Mouse (Mus musculus) lung, adult 2 months (tissue): Measurements from ENCODE around the gene Olfr867. TPM values are rescaled to one million over a fixed set of nuclear protein-coding genes. Genes with fewer than 3 reads are reported as not detected.

Source experiments
- DNase-seq: peaks from one replicate; pipeline ENCODE4 v3.0.0; 2022
- H3K4me1 ChIP-seq: fragments of 200-500 bp; 2 replicates; pipeline ENCODE4 v1.6.1; 2011; ENCODE audit warnings: low read length; ENCODE audit not compliant: control insufficient read depth, insufficient read depth
- H3K4me3 ChIP-seq: fragments of 200-500 bp; replicated peaks from 2 replicates; pipeline ENCODE3; 2011; ENCODE audit warnings: low read depth, mild to moderate bottlenecking, control low read depth, low read length; ENCODE audit errors: extremely low read depth
- CTCF ChIP-seq: fragments of 200-500 bp; IDR thresholded peaks from 2 replicates; pipeline ENCODE4 v1.5.1; 2011; ENCODE audit warnings: mild to moderate bottlenecking, low read length, control low read depth; ENCODE audit not compliant: insufficient read depth
- POLR2A ChIP-seq: fragments of 200-500 bp; IDR thresholded peaks from 2 replicates; pipeline ENCODE4 v1.6.1; 2011; ENCODE audit warnings: low read depth, mild to moderate bottlenecking, control low read depth, low read length, borderline replicate concordance; ENCODE audit errors: extremely low read depth
- WGBS: fragments of 180-500 bp; shearing (Covaris S2); methylation state at CpG from one replicate; pipeline ENCODE4 v1.1.7; 2018; 5-methylcytosine and 5-hydroxymethylcytosine counted together
- polyA plus RNA-seq: library from polyadenylated mRNA; depleted of rRNA; stranded (reverse); fragments of >200 nt; gene quantifications from 2 replicates; pipeline ENCODE4 v1.2.3, GENCODE M21; 2012; rRNA removed

Olfr867 gene
- polyA plus RNA-seq: not detected in 2 replicates

DNA sequence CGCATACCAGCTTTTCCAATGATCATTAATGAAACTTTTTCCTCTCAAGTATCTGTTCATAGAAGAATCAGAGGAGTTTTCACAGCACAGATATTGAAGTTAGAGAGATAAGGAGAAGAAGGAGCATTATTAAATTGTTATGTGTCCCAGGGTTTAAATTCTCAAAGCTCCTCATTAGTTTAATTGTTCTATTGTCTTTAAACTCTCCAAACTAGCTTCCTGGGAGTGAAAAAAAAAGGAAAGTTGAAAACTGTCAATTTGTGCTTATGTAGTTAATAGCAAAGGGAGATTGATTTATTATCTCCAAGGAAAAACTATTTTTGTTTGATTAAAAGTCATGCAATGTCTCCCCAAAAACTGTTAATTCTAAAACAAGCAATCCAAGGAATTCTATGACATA, at the start of gene Olfr867:
Gene Olfr867, minus strand, starts transcription at position 101 of the 400 bp plus-strand sequence.
- no peak for DNase-seq
- WGBS: 63% methylated on average over 1 of the region's 1 CpGs
- Histone ChIP-seq H3K4me1 (no peaks in the 10 kb centered on the region), H3K4me3 (no peak within 1 kb of the TSS)
- TF ChIP-seq POLR2A: no peak
- no peak for TF ChIP-seq CTCF

DNA sequence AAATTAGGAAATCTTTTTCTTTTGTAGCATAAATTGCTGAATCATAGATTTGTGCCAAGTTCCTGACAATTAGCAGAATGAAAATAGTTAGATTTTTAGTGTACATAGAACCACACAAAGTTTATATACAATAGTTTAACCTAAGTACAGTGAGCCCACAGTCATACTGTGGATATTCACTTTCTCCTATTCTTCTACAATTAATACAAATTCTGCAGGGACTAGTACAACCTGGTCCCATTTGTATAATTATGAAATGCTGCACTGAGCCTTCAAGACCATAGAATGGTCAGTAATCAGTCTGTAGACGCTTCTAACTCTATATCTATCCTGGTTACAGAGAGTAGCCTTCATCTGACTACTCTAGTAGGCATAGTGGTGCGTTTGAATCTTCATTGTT, 41.0 kb upstream of the Olfr867 start, which contains the start of gene Olfr868:
Gene Olfr868, plus strand, starts transcription at position 301 of the 400 bp plus-strand sequence.
- Histone ChIP-seq H3K4me1 (no peaks in the 10 kb centered on the region), H3K4me3 (no peak within 1 kb of the TSS)
- TF ChIP-seq CTCF: no peak
- TF ChIP-seq POLR2A: no peak
- 25% methylated on average over 2 of the region's 2 CpGs for WGBS
- no peak for DNase-seq

DNA sequence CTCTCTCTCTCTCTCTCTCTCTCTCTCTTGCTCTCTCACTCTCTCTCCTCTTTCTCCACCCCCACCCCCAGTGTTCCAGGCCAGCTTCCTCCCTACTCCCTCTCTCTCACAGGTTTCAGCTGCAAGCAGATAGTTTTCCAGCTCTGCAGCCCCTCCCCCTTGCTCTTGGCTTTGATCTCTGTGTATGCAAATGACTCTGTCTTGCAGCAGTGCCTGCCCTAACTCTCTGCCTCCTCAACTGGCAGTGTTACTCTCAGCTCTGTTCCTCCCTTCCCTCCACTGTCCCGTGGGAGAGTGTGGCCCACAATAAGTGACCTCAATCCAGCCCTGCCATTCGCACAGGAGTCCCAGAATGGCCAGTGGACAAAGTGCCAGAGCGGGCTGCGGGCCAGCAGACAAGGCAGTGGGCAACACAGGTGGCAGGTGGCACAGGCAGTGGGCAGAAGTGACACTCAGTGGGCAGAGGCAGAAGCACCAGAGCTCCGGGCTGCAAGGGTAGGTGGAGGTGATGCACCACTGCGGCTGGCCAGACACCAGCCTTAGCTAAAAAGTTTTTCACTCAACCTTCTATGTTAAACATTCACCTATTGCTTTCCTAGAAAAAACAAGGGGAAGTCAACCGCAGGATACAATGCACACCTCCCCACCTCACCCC, 16.3 kb upstream of the Olfr867 start:
- 48% methylated on average over 7 of the region's 7 CpGs for WGBS
- no peak for DNase-seq
- no peak for TF ChIP-seq CTCF
- TF ChIP-seq POLR2A: no peak
- no peak overlapping the region for H3K4me3 ChIP-seq
- H3K4me1 ChIP-seq: no peaks in the 10 kb centered on the region

DNA sequence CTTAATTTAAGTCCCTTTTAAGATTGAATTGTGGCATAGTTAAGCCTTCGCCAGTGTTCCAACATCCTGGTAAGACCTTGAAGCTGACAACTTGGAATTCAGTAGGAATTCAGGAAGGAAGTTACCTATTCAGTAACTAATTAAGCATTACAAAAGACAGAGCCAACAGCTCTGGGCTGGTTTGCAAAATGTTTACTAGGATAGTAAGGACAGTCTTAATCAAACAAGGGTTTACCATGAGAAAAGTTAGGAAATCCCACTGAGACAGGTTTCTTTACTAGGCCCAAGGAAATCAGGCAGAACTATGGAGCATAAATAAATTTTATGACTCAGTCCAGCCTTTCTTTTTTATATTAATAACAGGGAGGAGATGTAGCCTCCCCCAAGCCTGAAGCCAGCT, 13.9 kb upstream of the Olfr867 start:
- no peak for DNase-seq
- TF ChIP-seq POLR2A (no peak), CTCF (no peak)
- WGBS: 86% methylated on average over 1 of the region's 1 CpGs
- no peak overlapping the region for H3K4me3 ChIP-seq
- H3K4me1 ChIP-seq: no peaks in the 10 kb centered on the region

DNA sequence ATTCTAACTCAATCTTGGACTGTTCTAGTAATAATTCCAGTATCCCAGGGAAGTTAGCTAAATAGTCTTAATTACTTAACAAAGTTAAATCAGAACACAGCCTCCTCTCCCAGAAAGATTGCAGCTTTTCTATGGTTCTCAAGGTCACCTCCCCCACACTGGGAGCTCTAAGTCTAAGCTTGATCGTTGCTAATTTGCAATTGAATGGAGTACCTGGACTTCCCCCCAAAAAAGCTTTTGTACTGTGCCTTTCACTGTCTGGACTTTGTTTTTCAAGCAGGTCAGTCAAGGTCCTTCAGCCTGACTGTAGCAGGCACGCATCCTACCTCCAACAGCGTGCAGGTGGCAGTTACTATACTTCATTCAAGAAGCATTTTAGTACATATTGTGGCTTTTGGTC, 12.9 kb upstream of the Olfr867 start:
- no peak for DNase-seq
- 69% methylated on average over 3 of the region's 3 CpGs for WGBS
- no peaks in the 10 kb centered on the region for H3K4me1 ChIP-seq
- TF ChIP-seq CTCF: no peak
- TF ChIP-seq POLR2A: no peak
- no peak overlapping the region for H3K4me3 ChIP-seq

DNA sequence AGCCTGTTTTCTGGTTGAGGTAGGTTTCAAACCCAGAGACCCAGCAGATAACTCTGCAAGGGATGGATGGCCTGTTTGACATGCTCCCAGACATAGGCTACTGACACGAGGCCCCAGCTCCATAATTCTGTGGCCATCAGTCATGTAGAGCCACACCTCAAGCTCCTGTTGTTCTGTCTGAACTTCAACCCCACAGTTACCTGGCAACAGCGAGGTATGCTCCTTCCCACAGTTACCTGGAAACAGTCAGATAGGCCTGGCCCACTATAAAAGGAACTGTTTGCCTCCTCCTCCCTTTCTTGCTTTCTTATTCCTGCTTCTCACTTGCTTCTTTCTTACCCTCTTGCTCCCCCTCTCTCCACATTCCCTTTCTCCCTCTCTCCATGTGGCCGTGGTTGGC, 9.4 kb downstream of the Olfr867 start:
- DNase-seq: no peak
- Histone ChIP-seq H3K4me3 (no peak overlapping the region), H3K4me1 (no peaks in the 10 kb centered on the region)
- no peak for TF ChIP-seq CTCF
- no peak for TF ChIP-seq POLR2A
- WGBS: 64% methylated on average over 3 of the region's 3 CpGs

DNA sequence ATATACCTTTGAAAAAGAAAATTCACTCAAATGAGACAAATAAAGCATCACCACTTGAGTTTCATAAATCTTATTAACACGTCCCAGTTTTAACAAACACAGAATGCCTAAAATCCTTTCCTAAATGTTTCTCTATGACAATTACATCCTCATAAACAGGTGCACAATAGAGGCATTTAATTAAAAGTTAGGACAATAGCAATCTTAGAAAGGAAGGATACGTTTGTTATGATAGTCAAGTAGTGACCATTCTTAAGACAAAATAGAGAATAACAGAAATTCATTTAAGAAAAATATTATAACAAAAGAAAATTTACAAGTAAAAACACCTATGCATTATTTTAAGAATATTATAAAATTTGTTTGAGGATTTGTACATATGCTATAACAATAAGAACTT, 29.4 kb downstream of the Olfr867 start, which contains the start of gene Olfr866:
Gene Olfr866, minus strand, starts transcription at position 101 of the 400 bp plus-strand sequence.
- Histone ChIP-seq H3K4me1 (no peaks in the 10 kb centered on the region), H3K4me3 (no peak within 1 kb of the TSS)
- WGBS: 70% methylated on average over 2 of the region's 2 CpGs
- DNase-seq: no peak
- TF ChIP-seq CTCF (no peak), POLR2A (no peak)

Other genes with a start within 250 kb of the Olfr867 start
- not detected in 2 replicates for gene Olfr860, start 207.8 kb downstream of the Olfr867 start, polyA plus RNA-seq
- gene Olfr862, start 169.6 kb downstream of the Olfr867 start, polyA plus RNA-seq: not detected in 2 replicates
- gene Olfr77, start 140.7 kb downstream of the Olfr867 start, polyA plus RNA-seq: not detected in 2 replicates
- not detected in 2 replicates for gene Olfr866, start 29.5 kb downstream of the Olfr867 start, polyA plus RNA-seq
- not detected in 2 replicates for gene Olfr868, start 41.1 kb upstream of the Olfr867 start, polyA plus RNA-seq
- gene Olfr869, start 71.4 kb upstream of the Olfr867 start, polyA plus RNA-seq: not detected in 2 replicates
- not detected in 2 replicates for gene Olfr870, start 116.5 kb upstream of the Olfr867 start, polyA plus RNA-seq
- gene Olfr871, start 154.6 kb upstream of the Olfr867 start, polyA plus RNA-seq: not detected in 2 replicates
- gene Olfr872, start 179.6 kb upstream of the Olfr867 start, polyA plus RNA-seq: not detected in 2 replicates
- not detected in 2 replicates for gene Olfr39, start 224.8 kb upstream of the Olfr867 start, polyA plus RNA-seq
- gene Olfr873, start 241.0 kb upstream of the Olfr867 start, polyA plus RNA-seq: not detected in 2 replicates